Mouse (Mus musculus) heart, postnatal 4 days (tissue): ENCODE data around the gene Prkra. TPM values are rescaled to one million over a fixed set of nuclear protein-coding genes. Genes with fewer than 3 reads are reported as not detected.

Experiments
- total RNA-seq, 2 experiments: library from RNA; stranded (reverse); gene quantifications; 2 replicates each; pipeline ENCODE4 v1.2.3; 2021

The Prkra gene
- total RNA-seq, 2 experiments from 2014 or later = 20.7 to 22.6 TPM

Other genes starting within 250 kb of the Prkra start
- gene Osbpl6, start 241.5 kb downstream of the Prkra start, total RNA-seq = 1 to 10 TPM; 4.7 to 5.0 TPM
- not detected for gene Pjvk, start 461 bp upstream of the Prkra start, total RNA-seq
- gene Fkbp7, start 25.1 kb upstream of the Prkra start, total RNA-seq = 10 to 100 TPM; 23.8 to 30.0 TPM
- gene Plekha3, start 27.3 kb upstream of the Prkra start, total RNA-seq = 10 to 100 TPM; 21.5 to 22.5 TPM